Mouse (Mus musculus) heart, embryonic 14.5 days (tissue): Measurements from ENCODE around the gene Nyap1. TPM values are rescaled to one million over a fixed set of nuclear protein-coding genes. Genes with fewer than 3 reads are reported as not detected.

Source experiments
- ATAC-seq: fragments of 200-750 bp; cut with Nextera tagmentation; 2 replicates; pipeline ENCODE4 v1.8.0; 2017; ENCODE audit warnings: low read depth, moderate TSS enrichment; ENCODE audit not compliant: insufficient number of reproducible peaks, insufficient read depth, low FRiP score
- H3K27ac ChIP-seq, 2 experiments: fragments of 200-500 bp in 1 of 2; fragments of 300-500 bp in 1 of 2; sonication (generic) in 1 of 2; replicated peaks in 1 of 2; 2 replicates each; pipeline ENCODE4 v1.5.1; 2012 to 2014; ENCODE audit warnings: low read depth in 2 of 2, low read length in 2 of 2, control low read depth in 1 of 2, mild to moderate bottlenecking in 1 of 2, mixed read lengths in 1 of 2; ENCODE audit not compliant: control insufficient read depth in 1 of 2, insufficient read depth in 1 of 2
- H3K27me3 ChIP-seq: fragments of 300-500 bp; sonication (generic); 2 replicates; pipeline ENCODE4 v1.6.1; 2014; ENCODE audit warnings: mild to moderate bottlenecking, low read length, control low read depth; ENCODE audit not compliant: control insufficient read depth, insufficient read depth
- H3K36me3 ChIP-seq: fragments of 300-500 bp; sonication (generic); 2 replicates; pipeline ENCODE4 v1.6.1; 2014; ENCODE audit warnings: mild to moderate bottlenecking, control low read depth, low read length, mixed read lengths; ENCODE audit not compliant: control insufficient read depth, insufficient read depth
- H3K4me1 ChIP-seq, 2 experiments: fragments of 200-500 bp in 1 of 2; fragments of 300-500 bp in 1 of 2; sonication (generic) in 1 of 2; 2 replicates each; pipeline ENCODE4 v1.6.1; 2012 to 2014; ENCODE audit warnings: low read length in 2 of 2, control low read depth in 1 of 2, mixed read lengths in 1 of 2; ENCODE audit not compliant: control insufficient read depth in 2 of 2, insufficient read depth in 2 of 2
- H3K4me2 ChIP-seq: fragments of 300-500 bp; sonication (generic); 2 replicates; pipeline ENCODE4 v1.6.1; 2014; ENCODE audit warnings: mild to moderate bottlenecking, low read length
- H3K4me3 ChIP-seq, 2 experiments: fragments of 200-500 bp in 1 of 2; fragments of 300-500 bp in 1 of 2; sonication (generic) in 1 of 2; 2 replicates each; pipeline ENCODE4 v1.5.1; 2012 to 2014; ENCODE audit warnings: low read length in 2 of 2, mild to moderate bottlenecking in 2 of 2, control low read depth in 1 of 2, low read depth in 1 of 2, moderate library complexity in 1 of 2; ENCODE audit not compliant: control insufficient read depth in 1 of 2, insufficient read depth in 1 of 2
- H3K9ac ChIP-seq: fragments of 300-500 bp; sonication (generic); 2 replicates; pipeline ENCODE4 v1.6.1; 2014; ENCODE audit warnings: mild to moderate bottlenecking, low read length
- H3K9me3 ChIP-seq: fragments of 300-500 bp; sonication (generic); 2 replicates; pipeline ENCODE4 v1.6.1; 2016; ENCODE audit warnings: low read length, control low read depth; ENCODE audit not compliant: control insufficient read depth
- WGBS: fragments of 180-500 bp; shearing (Covaris S2); extraction: QIAGEN DNeasy Blood & Tissue Kit; methylation state at CpG from one replicate; pipeline ENCODE4 v1.1.7; 2014; 5-methylcytosine and 5-hydroxymethylcytosine counted together
- polyA plus RNA-seq: library from polyadenylated mRNA; unstranded; fragments of >200 nt; fragmentation: Nextera tagmentation; extraction: Ambion mirVana; gene quantifications from 2 replicates; pipeline ENCODE4 v1.2.1, GENCODE M21; 2014

The Nyap1 gene
- polyA plus RNA-seq, 1 experiment from 2014 or later, result 0.57 TPM

GRCm38 (mm10) chr5:137685653-137686052, 55.8 kb downstream of the Nyap1 start:
- Histone ChIP-seq H3K9me3 (no peaks in the 10 kb centered on the region), H3K9ac (no peak overlapping the region), H3K4me3 (no peak overlapping the region), H3K4me1 (peaks cover 8 to 14% of the 10 kb centered on the region in 2 experiments), H3K27ac (no peak overlapping the region), H3K36me3 (no peaks in the 10 kb centered on the region), H3K27me3 (no peaks in the 10 kb centered on the region), H3K4me2 (no peak overlapping the region)
- 95% methylated on average over 3 of the region's 3 CpGs for WGBS
- no peak for ATAC-seq

GRCm38 (mm10) chr5:137684294-137685123, 56.9 kb downstream of the Nyap1 start, which contains the start of gene Agfg2:
TSS of gene Agfg2 (minus strand) at chr5:137684726.
- H3K9me3 ChIP-seq, result no peaks in the 10 kb centered on the region
- H3K4me1 ChIP-seq, result peaks cover 4 to 11% of the 10 kb centered on the region in 2 experiments
- no peaks in the 10 kb centered on the region for H3K27me3 ChIP-seq
- H3K4me2 ChIP-seq, result peak within 1 kb of the TSS; percentile 95
- H3K4me3 ChIP-seq, result peak within 1 kb of the TSS; percentile 71 to 76
- H3K36me3 ChIP-seq, result no peaks in the 10 kb centered on the region
- peak; percentile 98 for ATAC-seq
- H3K27ac ChIP-seq, result peak within 1 kb of the TSS; percentile 19 to 70; a peak in 3 of 4 replicates
- under 1% methylated on average over 62 of the region's 62 CpGs for WGBS
- H3K9ac ChIP-seq, result peak within 1 kb of the TSS; percentile 77

- H3K9me3 ChIP-seq, result no peaks in the 10 kb centered on the region
- H3K27me3 ChIP-seq, result no peaks in the 10 kb centered on the region
- H3K27ac ChIP-seq, result peak overlapping the region in 1 of 2 experiments; percentile 70; a peak in 2 of 4 replicates
- H3K4me3 ChIP-seq, result peak overlapping the region; percentile 71 to 76
- H3K4me1 ChIP-seq, result peaks cover 4 to 11% of the 10 kb centered on the region in 2 experiments
- peak overlapping the region; percentile 77 for H3K9ac ChIP-seq
- ATAC-seq, result no peak
- H3K4me2 ChIP-seq, result peak overlapping the region; percentile 95
- H3K36me3 ChIP-seq, result no peaks in the 10 kb centered on the region
- WGBS, result 9% methylated on average over 28 of the region's 28 CpGs
Observed at GRCm38 (mm10) chr5:137683388-137684293, 57.8 kb downstream of the Nyap1 start.

- Histone ChIP-seq H3K27me3 (no peaks in the 10 kb centered on the region), H3K27ac (no peak overlapping the region), H3K4me2 (peak overlapping the region; percentile 95; the same call in 1 of the 2 replicates), H3K4me1 (peaks cover 4 to 11% of the 10 kb centered on the region in 2 experiments), H3K9me3 (no peaks in the 10 kb centered on the region), H3K9ac (no peak overlapping the region; the same call in 1 of the 2 replicates), H3K4me3 (no peak overlapping the region), H3K36me3 (0 out of 2 replicates have a peak, but pooled peaks cover 2% of the 10 kb centered on the region)
- WGBS, result 91% methylated on average over 6 of the region's 6 CpGs
- ATAC-seq, result no peak
Observed at GRCm38 (mm10) chr5:137682526-137682925, 58.9 kb downstream of the Nyap1 start.

Other genes starting within 250 kb of the Nyap1 start
- 44.3 and 49.8 TPM in 2 replicates for gene Pop7, start 239.1 kb downstream of the Nyap1 start, polyA plus RNA-seq
- 8.7 and 9.6 TPM in 2 replicates for gene Gigyf1, start 223.1 kb downstream of the Nyap1 start, polyA plus RNA-seq
- not detected in 2 replicates for gene Epo, start 208.4 kb downstream of the Nyap1 start, polyA plus RNA-seq
- gene Gnb2, start 208.1 kb downstream of the Nyap1 start, polyA plus RNA-seq, result 296 and 340 TPM in 2 replicates
- 0.31 TPM in 1 of 2 replicates, not detected in the other for gene Actl6b, start 188.1 kb downstream of the Nyap1 start, polyA plus RNA-seq
- 0.11 and 0.20 TPM in 2 replicates for gene Tfr2, start 171.8 kb downstream of the Nyap1 start, polyA plus RNA-seq
- 22.7 and 23.1 TPM in 2 replicates for gene Mospd3, start 140.5 kb downstream of the Nyap1 start, polyA plus RNA-seq
- gene Pcolce, start 127.8 kb downstream of the Nyap1 start, polyA plus RNA-seq, result 121 and 123 TPM in 2 replicates
- 0.20 TPM in 1 of 2 replicates, not detected in the other for gene Fbxo24, start 112.6 kb downstream of the Nyap1 start, polyA plus RNA-seq
- 22.7 and 23.9 TPM in 2 replicates for gene Lrch4, start 112.5 kb downstream of the Nyap1 start, polyA plus RNA-seq
- gene Gm20605, start 112.4 kb downstream of the Nyap1 start, polyA plus RNA-seq, result 5.2 and 5.6 TPM in 2 replicates
- 4.3 and 4.6 TPM in 2 replicates for gene Sap25, start 100.3 kb downstream of the Nyap1 start, polyA plus RNA-seq
- 0.11 TPM in 2 replicates for gene Irs3, start 95.9 kb downstream of the Nyap1 start, polyA plus RNA-seq
- 10.7 and 12.1 TPM in 2 replicates for gene Agfg2, start 56.9 kb downstream of the Nyap1 start, polyA plus RNA-seq
- gene Tsc22d4, start 4.1 kb upstream of the Nyap1 start, polyA plus RNA-seq, result 144 and 147 TPM in 2 replicates
- gene Ppp1r35, start 37.2 kb upstream of the Nyap1 start, polyA plus RNA-seq, result 29.8 and 36.7 TPM in 2 replicates
- 7.9 and 9.2 TPM in 2 replicates for gene Mepce, start 46.0 kb upstream of the Nyap1 start, polyA plus RNA-seq
- 7.3 and 7.6 TPM in 2 replicates for gene Zcwpw1, start 46.2 kb upstream of the Nyap1 start, polyA plus RNA-seq
- 3.2 and 3.8 TPM in 2 replicates for gene Pilra, start 94.7 kb upstream of the Nyap1 start, polyA plus RNA-seq
- 0.44 and 0.68 TPM in 2 replicates for gene Pilrb1, start 116.5 kb upstream of the Nyap1 start, polyA plus RNA-seq
- gene Pilrb2, start 130.2 kb upstream of the Nyap1 start, polyA plus RNA-seq, result 2.6 and 2.7 TPM in 2 replicates
- gene Cyp3a13, start 180.0 kb upstream of the Nyap1 start, polyA plus RNA-seq, result not detected in 2 replicates
- 0.11 TPM in 1 of 2 replicates, not detected in the other for gene Gjc3, start 221.5 kb upstream of the Nyap1 start, polyA plus RNA-seq
- gene Azgp1, start 239.9 kb upstream of the Nyap1 start, polyA plus RNA-seq, result not detected in 2 replicates